Mouse (Mus musculus): ENCODE data around the gene Smad1. TPM values are rescaled to one million over a fixed set of nuclear protein-coding genes. Genes with fewer than 3 reads are reported as not detected.

Smad1 gene
- total and polyA plus RNA-seq, 3 experiments: 1.5 to 2.9 (median 2.1) TPM

DNA sequence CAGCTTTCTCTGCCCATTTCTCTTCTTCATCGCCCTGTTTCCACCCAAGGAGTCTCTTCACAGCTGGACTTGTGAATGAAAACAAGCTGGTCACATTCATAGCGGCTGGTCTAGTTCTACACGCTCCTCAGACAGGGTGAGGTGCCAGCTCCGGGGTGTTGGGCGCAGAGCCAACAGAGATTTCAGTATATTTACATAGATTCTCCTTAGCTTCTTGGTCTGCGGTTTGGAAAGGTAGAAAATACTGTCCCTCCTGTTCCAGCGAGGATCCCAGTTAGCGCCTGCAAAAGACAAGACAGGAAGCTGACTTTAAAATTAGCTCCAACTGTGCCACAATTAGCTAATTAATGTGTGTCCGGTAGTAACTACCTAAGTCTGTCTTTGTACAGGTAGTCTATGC, 27.2 kb downstream of the Smad1 start:
- TF ChIP-seq CTCF (IDR thresholded peaks at IDR 0.05; ENCODE audit: low read depth, low read length): no peak
- TF ChIP-seq TAL1 (conservative IDR thresholded peaks at IDR 0.05; ENCODE audit: low read depth, low read length): no peak
- no peak for TF ChIP-seq POLR2AphosphoS5 (IDR thresholded peaks at IDR 0.05; ENCODE audit: insufficient replicate concordance, low read depth, low read length)
- TF ChIP-seq GATA2 (IDR thresholded peaks at IDR 0.05; ENCODE audit: borderline replicate concordance, low read depth, low read length): no peak
- TF ChIP-seq GATA1 (IDR thresholded peaks at IDR 0.05; ENCODE audit: borderline replicate concordance, low read length): no peak
- H3K4me1 ChIP-seq (ENCODE audit: insufficient read depth, low read depth, low read length): peaks cover 55% of the 10 kb centered on the region
- no peak for ATAC-seq (ENCODE audit: extremely low read depth, insufficient number of reproducible peaks, low FRiP score, poor library complexity, severe bottlenecking)

DNA sequence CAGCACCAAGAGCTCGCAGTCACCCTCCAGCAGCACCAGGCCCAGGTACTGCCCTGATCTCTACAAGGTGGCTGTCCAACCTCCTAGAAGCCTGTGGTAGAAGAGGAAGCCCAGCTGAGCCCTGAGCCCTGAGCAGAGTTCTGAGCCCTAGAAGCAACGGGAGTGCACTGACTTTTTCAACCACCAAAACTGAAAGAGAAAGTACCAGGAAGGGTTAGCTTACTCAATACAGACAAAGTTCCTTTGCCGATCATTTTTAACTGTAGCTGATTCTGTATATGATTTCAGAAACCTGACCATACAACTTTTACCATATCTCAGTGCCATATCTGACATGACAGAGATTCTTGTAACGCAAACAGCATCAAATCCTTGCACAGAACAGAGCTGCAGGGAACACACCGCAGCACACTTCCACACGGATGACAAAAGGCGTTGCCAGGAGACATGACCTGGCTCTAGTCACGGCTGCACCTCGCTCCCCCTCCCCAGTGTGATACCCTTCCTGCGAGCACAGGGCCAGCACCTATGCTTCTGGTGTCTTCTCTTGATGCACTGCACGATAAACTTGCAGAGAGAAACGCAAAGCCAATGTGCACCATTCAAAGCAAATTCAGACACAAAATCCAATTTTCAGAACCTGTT, 28.6 kb downstream of the Smad1 start:
- H3K27me3 ChIP-seq (ENCODE audit: insufficient read depth, low read length): peaks cover 28% of the 10 kb centered on the region
- TF ChIP-seq GATA1 (IDR thresholded peaks at IDR 0.05; ENCODE audit: borderline replicate concordance, low read length) (no peak), POLR2AphosphoS5 (IDR thresholded peaks at IDR 0.05; ENCODE audit: insufficient replicate concordance, low read depth, low read length) (no peak), GATA2 (IDR thresholded peaks at IDR 0.05; ENCODE audit: borderline replicate concordance, low read depth, low read length) (no peak), CTCF (IDR thresholded peaks at IDR 0.05; ENCODE audit: low read depth, low read length) (no peak)
- H3K4me3 ChIP-seq (ENCODE audit: low read depth, low read length): no peak overlapping the region
- peaks cover 49% of the 10 kb centered on the region for H3K4me1 ChIP-seq (ENCODE audit: insufficient read depth, low read depth, low read length)
- no peaks in the 10 kb centered on the region for H3K36me3 ChIP-seq (replicated peaks)
- DNase-seq (ENCODE audit: low spot score) (no peak), ATAC-seq (ENCODE audit: extremely low read depth, insufficient number of reproducible peaks, low FRiP score, poor library complexity, severe bottlenecking) (no peak)
- no peaks in the 10 kb centered on the region for H3K9me3 ChIP-seq (replicated peaks)

More for the DNA sequence above, 27.2 kb downstream of the Smad1 start:
- no peaks in the 10 kb centered on the region for H3K9me3 ChIP-seq (replicated peaks)
- H3K27me3 ChIP-seq (ENCODE audit: insufficient read depth, low read length): peaks cover 20% of the 10 kb centered on the region
- H3K36me3 ChIP-seq (replicated peaks): no peaks in the 10 kb centered on the region
- H3K4me3 ChIP-seq (ENCODE audit: low read depth, low read length): no peak overlapping the region
- no peak for DNase-seq (ENCODE audit: low spot score)

DNA sequence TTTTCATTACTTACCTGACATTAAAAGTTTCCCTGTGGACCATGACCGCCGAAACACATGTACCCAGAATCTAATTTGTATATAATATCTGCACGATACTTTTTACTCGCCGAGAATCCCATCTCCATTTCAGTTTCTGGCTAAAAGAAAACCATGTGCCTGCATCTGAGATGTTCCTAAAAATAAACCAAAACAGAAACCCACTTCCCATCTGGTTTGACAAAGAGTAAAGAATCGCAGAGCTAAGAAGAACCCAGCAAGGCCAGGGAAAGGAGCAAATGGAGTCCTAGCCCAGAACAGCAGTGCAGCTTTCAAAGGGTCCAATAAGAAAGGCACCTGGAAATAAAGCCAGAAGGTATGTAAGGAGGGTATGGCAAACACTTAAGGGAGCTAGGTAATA, 30.2 kb downstream of the Smad1 start:
- Histone ChIP-seq H3K27me3 (ENCODE audit: insufficient read depth, low read length) (peaks cover 36% of the 10 kb centered on the region), H3K4me3 (ENCODE audit: low read depth, low read length) (no peak overlapping the region), H3K36me3 (replicated peaks) (no peaks in the 10 kb centered on the region), H3K9me3 (replicated peaks) (no peaks in the 10 kb centered on the region), H3K4me1 (ENCODE audit: insufficient read depth, low read depth, low read length) (peaks cover 35% of the 10 kb centered on the region)
- no peak for ATAC-seq (ENCODE audit: extremely low read depth, insufficient number of reproducible peaks, low FRiP score, poor library complexity, severe bottlenecking)
- DNase-seq (ENCODE audit: low spot score): no peak
- TF ChIP-seq GATA1 (IDR thresholded peaks at IDR 0.05; ENCODE audit: borderline replicate concordance, low read length) (no peak), GATA2 (IDR thresholded peaks at IDR 0.05; ENCODE audit: borderline replicate concordance, low read depth, low read length) (no peak), CTCF (IDR thresholded peaks at IDR 0.05; ENCODE audit: low read depth, low read length) (no peak), TAL1 (conservative IDR thresholded peaks at IDR 0.05; ENCODE audit: low read depth, low read length) (no peak)

DNA sequence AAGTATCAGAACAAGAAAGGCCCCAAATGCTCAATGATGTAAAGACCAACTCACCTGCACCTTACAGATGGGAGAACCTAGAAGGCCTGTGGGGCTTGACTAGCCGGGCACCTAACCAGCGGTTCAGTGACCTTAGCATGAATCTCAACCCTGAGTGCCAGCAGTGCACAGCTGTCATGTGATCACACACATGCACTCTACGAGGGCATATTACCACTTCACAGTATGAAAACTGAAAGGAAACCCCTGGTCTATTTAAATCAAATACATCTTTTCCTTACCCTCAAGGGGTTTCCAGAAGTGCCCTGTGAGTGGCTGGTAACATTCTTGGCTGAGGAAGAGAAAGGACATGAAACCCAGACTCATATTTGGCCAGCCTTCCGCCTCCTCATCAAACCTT, 31.4 kb downstream of the Smad1 start:
- Histone ChIP-seq H3K4me1 (ENCODE audit: insufficient read depth, low read depth, low read length) (peaks cover 30% of the 10 kb centered on the region), H3K4me3 (ENCODE audit: low read depth, low read length) (no peak overlapping the region), H3K9me3 (replicated peaks) (no peaks in the 10 kb centered on the region), H3K27me3 (ENCODE audit: insufficient read depth, low read length) (peaks cover 38% of the 10 kb centered on the region), H3K36me3 (replicated peaks) (no peaks in the 10 kb centered on the region)
- ATAC-seq (ENCODE audit: extremely low read depth, insufficient number of reproducible peaks, low FRiP score, poor library complexity, severe bottlenecking) (no peak), DNase-seq (ENCODE audit: low spot score) (no peak)
- no peak for TF ChIP-seq GATA1 (IDR thresholded peaks at IDR 0.05; ENCODE audit: borderline replicate concordance, low read length)
- no peak for TF ChIP-seq TAL1 (conservative IDR thresholded peaks at IDR 0.05; ENCODE audit: low read depth, low read length)
- TF ChIP-seq CTCF (IDR thresholded peaks at IDR 0.05; ENCODE audit: low read depth, low read length): no peak
- TF ChIP-seq POLR2AphosphoS5 (IDR thresholded peaks at IDR 0.05; ENCODE audit: insufficient replicate concordance, low read depth, low read length): no peak
- TF ChIP-seq GATA2 (IDR thresholded peaks at IDR 0.05; ENCODE audit: borderline replicate concordance, low read depth, low read length): no peak

- Histone ChIP-seq H3K9me3 (replicated peaks) (no peaks in the 10 kb centered on the region), H3K4me1 (ENCODE audit: insufficient read depth, low read depth, low read length) (peaks cover 30% of the 10 kb centered on the region), H3K27me3 (ENCODE audit: insufficient read depth, low read length) (peaks cover 38% of the 10 kb centered on the region), H3K4me3 (ENCODE audit: low read depth, low read length) (no peak overlapping the region), H3K36me3 (replicated peaks) (no peaks in the 10 kb centered on the region)
- TF ChIP-seq GATA1 (IDR thresholded peaks at IDR 0.05; ENCODE audit: borderline replicate concordance, low read length) (no peak), TAL1 (conservative IDR thresholded peaks at IDR 0.05; ENCODE audit: low read depth, low read length) (no peak), POLR2AphosphoS5 (IDR thresholded peaks at IDR 0.05; ENCODE audit: insufficient replicate concordance, low read depth, low read length) (no peak)
- DNase-seq (ENCODE audit: low spot score): no peak
- no peak for ATAC-seq (ENCODE audit: extremely low read depth, insufficient number of reproducible peaks, low FRiP score, poor library complexity, severe bottlenecking)
Observed at GRCm38 (mm10) chr8:79367350-79367749, 32.0 kb downstream of the Smad1 start.

GRCm38 (mm10) chr8:79366227-79366626, 33.1 kb downstream of the Smad1 start:
- Histone ChIP-seq H3K27me3 (ENCODE audit: insufficient read depth, low read length) (peaks cover 34% of the 10 kb centered on the region), H3K4me1 (ENCODE audit: insufficient read depth, low read depth, low read length) (peaks cover 36% of the 10 kb centered on the region), H3K9me3 (replicated peaks) (no peaks in the 10 kb centered on the region), H3K4me3 (ENCODE audit: low read depth, low read length) (no peak overlapping the region), H3K36me3 (replicated peaks) (no peaks in the 10 kb centered on the region)
- TF ChIP-seq GATA1 (IDR thresholded peaks at IDR 0.05; ENCODE audit: borderline replicate concordance, low read length) (no peak), GATA2 (IDR thresholded peaks at IDR 0.05; ENCODE audit: borderline replicate concordance, low read depth, low read length) (no peak), POLR2AphosphoS5 (IDR thresholded peaks at IDR 0.05; ENCODE audit: insufficient replicate concordance, low read depth, low read length) (no peak), CTCF (IDR thresholded peaks at IDR 0.05; ENCODE audit: low read depth, low read length) (no peak), TAL1 (conservative IDR thresholded peaks at IDR 0.05; ENCODE audit: low read depth, low read length) (no peak)
- ATAC-seq (ENCODE audit: extremely low read depth, insufficient number of reproducible peaks, low FRiP score, poor library complexity, severe bottlenecking): no peak
- DNase-seq (ENCODE audit: low spot score): no peak
